Mouse (Mus musculus) large intestine, adult 2 months (tissue): ENCODE results near the gene Acot12. TPM values are rescaled to one million over a fixed set of nuclear protein-coding genes. Genes with fewer than 3 reads are reported as not detected.

Experiments used
- DNase-seq: peaks from one replicate; pipeline ENCODE4 v3.0.0-alpha.2; 2012; ENCODE audit warnings: low read depth, low spot score
- WGBS: fragments of 180-500 bp; shearing (Covaris S2); methylation state at CpG from one replicate; pipeline ENCODE4 v1.1.7; 2018; 5-methylcytosine and 5-hydroxymethylcytosine counted together
- polyA plus RNA-seq: library from polyadenylated mRNA; depleted of rRNA; stranded (reverse); fragments of >200 nt; gene quantifications from 2 replicates; pipeline ENCODE4 v1.2.3, GENCODE M21; 2012; rRNA removed

The Acot12 gene
- 3.0 and 23.0 TPM in 2 replicates for polyA plus RNA-seq

DNA sequence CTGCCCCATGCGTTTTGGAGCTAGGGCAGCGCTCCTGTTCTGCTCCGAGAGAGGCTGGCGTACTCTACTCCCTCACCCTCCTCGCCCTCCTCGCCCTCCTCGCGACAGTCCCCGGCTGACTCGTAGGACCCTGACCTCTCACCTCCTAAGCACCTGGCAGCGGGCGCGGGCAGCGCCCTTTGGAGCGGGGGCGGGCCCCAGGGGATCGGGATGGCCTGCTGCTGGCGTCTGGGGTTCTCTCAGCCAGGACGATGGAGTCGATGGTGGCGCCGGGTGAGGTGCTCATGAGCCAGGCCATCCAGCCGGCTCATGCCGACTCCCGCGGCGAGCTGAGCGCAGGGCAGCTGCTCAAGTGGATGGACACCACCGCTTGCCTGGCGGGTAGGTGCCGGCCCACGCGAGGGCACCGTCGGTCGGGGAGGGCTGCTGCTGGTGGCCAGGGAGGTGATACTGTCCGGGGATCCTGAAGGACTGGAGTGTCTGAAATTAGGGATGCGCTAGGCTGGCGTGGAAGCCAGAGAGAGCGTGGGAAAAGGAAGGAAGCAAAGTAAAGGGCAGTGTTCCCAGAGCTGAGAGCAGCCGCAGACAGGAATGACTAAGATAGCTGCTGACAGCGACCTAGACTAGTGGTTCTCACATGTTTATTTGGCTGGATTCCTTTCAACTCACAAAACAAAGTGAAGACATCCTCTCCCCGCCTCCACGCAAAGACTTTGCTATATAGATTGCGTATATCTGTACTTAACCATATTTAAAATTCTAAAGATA is at the start of gene Acot12:
TSS of gene Acot12 (plus strand) at position 233 of the 768 bp plus-strand sequence.
- 9% methylated on average over 45 of the region's 45 CpGs for WGBS
- DNase-seq = no peak

DNA sequence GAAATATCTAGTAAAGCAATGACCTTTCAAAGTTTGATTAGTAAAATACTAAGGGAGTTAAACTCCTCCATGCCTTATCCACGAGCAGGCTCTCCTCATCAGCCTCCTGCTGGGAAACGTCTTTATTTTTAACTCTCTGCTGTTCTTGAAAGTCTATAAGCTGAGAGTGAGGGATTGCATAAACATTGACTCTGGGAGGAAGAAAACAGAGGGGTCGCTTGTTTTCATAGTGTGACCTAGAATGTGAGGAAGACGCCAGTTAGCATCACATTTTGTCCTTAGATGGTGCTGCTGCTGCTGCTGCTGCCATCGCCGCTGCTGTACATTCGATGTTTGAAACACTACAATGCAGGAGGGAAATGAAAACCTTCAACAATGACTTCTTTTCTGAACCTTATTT is 47.7 kb upstream of the Acot12 start:
- WGBS = 74% methylated on average over 7 of the region's 7 CpGs
- no peak for DNase-seq

DNA sequence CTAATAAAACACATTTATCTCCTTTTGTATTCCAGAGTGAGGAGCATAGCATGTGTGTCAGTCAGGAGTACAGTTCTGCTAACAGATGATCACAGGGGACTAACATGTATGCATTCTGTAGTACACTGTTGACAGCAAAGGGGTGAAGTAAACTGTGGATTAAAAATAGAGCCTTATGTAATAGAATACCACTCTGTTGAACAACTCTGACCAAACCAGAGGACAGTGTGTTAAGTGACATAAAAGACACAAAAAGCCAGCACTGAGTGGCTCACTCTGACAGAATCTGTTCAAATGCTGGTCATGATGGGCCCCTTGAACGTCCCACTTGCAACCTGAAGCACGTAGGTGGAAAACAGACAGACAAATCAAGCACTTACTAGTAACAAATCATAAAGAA is 45.9 kb upstream of the Acot12 start:
- 90% methylated on average over 2 of the region's 2 CpGs for WGBS
- no peak for DNase-seq

DNA sequence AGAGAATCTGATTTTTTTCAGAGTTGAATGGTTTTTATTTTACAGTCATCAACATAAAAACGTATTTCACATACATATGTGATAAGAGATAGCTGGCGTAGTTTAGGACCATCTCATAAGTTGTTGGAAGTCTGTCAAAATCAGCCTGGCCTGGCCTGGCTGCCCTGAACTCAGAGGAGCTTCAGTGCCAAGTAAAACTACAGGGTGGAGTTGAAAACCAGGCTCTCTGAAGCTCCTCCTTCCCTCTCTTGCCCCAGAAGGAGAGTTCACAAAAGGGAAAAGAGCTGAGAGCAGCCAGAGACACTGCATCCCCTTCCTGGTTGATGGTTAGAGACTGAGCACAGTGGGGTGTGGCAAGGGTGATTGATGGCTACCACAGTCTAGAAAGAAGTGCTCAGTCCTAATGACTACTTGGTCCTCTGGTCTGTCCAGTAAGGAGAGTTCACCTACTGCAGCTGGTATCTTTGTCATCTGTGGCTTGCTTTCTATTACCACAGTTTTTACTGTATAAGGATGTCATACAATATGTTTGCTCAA is 45.1 kb upstream of the Acot12 start:
- WGBS = 31% methylated on average over 2 of the region's 2 CpGs
- DNase-seq = no peak

DNA sequence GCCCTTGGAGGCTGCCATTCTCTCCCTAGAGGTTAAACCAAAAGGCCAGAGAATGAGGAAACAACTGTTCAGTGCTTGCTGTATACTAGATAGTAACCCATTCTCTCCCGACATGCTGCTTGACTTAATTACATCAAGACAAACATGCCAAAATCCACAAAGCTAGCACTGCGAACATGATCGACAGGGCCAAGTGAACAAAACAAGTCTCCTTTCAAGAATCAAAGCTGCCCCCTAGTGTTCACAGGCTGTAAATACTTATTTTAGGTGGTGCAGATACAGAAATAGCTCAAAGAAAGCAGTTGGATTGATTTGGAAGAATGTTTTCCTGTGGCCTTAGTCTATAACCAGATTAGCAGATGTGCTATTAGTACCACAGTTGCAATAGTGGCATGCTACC is 44.3 kb upstream of the Acot12 start:
- WGBS = 30% methylated on average over 3 of the region's 3 CpGs
- DNase-seq = no peak

DNA sequence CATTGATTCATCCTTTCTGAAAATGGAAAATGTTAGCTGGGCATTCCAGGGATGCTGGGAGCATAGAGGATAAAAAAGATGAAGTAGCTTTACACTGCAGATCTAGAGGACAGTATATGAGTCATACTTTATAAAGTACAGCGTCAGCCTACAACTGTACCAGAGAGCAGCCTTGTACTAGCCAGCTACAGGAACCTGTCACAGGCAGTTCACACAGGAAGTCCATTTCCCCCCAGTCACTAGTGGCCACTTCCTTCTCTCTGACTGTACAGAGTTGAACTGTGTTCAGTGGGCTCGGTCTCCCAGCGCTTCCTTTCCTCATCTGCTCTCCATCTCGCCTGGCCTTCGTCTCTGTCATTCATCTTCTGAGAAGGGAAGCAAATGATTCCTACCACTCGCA is 39.0 kb upstream of the Acot12 start:
- 64% methylated on average over 6 of the region's 6 CpGs for WGBS
- DNase-seq = no peak

DNA sequence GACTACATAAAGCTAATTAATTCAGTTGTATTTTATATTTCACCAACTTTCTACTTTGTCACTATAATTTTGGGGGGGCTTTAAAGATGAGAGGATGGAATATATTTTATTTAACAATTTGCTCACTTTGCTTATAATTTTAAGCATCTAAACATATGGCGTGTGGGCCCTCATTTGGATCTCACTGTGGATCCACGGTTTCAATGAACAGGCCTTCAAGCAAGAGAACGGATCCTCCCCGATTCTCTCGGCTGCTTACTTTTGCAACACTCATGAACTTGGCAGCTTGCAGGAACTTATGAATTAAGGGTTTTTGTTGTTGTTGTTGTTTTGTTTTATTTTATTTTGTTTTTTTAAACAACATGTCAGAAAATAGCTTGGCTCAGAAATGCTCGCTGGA is 21.8 kb upstream of the Acot12 start:
- DNase-seq = no peak
- 91% methylated on average over 6 of the region's 6 CpGs for WGBS

DNA sequence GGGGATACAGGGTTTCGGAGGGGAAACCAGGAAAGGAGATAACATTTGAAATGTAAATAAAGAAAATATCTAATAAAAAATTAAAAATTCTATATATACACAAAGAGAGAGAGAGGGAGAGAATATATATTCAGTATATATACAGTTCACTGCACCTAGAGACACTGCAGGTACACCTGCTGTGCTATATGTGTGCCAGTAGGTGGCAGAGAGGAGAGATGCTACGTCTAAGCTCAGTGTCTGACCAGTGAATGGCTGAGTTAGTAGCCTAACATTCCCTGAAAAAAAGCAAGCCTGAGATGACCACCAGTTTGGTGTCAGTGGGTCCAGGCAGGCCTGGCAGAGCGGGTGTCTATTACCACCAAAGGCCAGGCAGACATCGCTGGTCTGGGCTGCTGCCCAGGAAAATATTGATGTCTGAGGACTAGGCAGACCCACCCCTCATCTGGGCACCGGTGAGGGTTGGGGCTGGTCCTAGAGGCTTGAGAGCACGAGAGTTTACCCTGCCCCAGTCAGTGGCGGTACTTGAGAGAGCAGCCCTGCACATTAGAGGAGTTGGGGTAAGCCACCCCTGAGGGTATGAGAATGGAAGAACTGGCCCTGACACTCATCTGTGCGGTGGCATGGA is 18.1 kb upstream of the Acot12 start:
- WGBS = 74% methylated on average over 8 of the region's 8 CpGs
- no peak for DNase-seq

DNA sequence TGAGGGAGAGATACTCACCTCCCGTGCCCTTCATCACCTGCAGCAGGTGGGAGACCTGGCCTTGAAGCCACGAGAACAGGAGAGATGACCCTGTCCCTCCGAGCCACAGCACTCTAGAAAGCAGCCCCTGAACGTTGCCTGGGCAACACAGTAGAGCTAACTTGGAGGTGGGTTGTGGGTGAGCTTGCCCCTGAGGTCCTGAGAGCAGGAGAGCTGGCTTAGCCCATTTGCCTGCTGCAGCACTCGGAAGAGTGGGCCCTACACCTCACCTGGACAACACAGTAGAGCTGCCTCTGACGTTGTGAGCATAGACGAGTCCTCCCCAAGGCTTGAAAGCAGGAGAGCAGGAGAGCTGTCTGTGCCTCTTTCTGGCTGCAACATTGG is 17.6 kb upstream of the Acot12 start:
- DNase-seq = no peak
- WGBS = 80% methylated on average over 7 of the region's 7 CpGs

DNA sequence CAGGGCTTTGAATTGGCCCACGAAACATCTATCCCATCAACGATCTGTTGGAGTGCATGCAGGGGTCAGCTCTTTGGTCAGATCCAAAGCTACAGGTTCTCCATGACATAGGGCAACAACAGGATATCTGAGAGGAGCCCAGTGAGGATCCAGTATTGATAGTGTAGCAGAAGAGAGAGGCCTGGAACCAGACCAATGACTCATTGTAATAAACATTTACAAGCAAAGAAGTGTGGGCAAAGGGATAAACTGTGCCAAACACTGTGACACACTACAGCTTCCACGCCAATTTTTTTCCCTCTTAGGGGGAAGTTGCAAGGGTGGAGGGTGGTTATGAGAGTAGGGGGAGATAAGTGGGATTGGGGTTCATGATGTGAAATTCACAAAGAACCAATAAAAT is 17.1 kb upstream of the Acot12 start:
- WGBS = 42% methylated on average over 3 of the region's 3 CpGs
- DNase-seq = no peak

DNA sequence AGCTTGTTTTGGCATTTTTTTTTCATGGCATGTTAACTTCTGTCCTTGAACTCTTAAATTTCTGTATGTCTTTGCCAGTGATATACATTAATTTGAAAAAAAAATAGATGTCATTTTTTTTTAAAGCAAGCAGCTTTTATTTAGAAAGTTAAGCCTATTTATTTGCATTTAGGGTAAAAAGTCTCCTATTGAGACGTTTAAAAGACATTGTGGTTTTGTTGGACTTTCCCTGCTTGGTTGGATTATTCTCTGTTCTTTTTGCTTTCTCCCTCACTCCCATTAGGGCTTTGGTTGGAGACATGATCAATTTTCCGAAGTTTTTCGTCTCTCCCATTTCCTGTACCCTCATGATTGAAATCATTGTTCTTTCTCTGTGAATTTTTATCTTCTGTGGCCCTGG is 16.2 kb upstream of the Acot12 start:
- 76% methylated on average over 3 of the region's 3 CpGs for WGBS

DNA sequence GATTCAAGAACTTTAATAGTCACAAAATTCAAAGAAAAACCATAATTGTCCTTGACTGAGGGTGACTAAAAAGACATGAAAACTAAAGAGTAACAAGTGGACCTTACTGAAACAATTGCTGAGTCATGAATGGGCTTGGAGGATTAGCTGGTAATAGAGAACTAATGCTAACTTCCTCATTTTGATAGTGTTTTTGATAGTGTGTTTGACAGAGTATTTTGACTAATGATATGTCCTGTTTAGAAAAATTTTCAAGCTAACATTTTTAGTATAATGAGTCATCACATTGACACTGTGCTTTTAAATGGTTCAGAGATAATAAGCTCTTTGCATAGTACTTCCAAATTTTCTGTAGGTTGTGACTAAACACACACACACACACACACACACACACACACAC is 13.4 kb upstream of the Acot12 start:
- no peak for DNase-seq

More for the DNA sequence above, 16.2 kb upstream of the Acot12 start:
- DNase-seq = no peak

DNA sequence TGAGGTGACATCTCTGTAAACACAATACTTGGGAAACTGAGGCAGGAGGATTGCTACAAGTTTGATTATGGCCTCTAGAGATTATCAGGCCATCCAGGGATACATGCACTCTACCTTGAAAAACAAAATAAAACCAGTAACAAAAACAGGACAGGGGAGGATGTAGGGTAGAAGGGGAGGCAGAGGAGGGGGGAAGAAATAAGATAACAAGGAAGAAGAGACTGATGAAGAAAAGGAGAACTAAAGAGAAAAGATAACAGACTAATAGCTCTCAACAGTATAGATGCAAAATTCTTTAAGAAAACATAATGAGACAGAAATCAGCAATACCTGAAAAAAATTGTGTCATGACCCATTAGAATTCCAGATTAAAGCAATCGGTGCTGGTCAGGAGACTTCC is 4.1 kb upstream of the Acot12 start:
- WGBS = 86% methylated on average over 1 of the region's 1 CpGs
- no peak for DNase-seq

DNA sequence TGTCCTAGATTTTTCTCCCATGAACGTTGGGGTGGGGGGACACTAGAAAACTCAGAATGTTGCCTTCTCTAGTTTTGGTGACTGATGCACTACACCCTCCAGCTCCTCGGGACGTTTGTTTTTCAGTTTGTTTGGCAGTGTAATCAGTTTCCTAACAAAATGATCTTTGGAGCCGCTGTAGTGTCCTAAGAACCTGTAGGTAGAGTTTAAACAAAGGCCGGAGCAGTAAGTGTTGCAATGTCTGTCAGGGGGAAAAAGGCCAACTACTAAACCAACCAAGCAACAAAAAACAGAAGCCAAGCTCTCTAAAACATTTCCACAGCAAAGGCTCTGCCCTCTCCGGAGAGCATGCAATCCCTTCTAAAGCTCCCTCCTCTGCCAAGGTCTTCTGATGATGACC is 461 bp upstream of the Acot12 start:
- WGBS = 31% methylated on average over 6 of the region's 6 CpGs
- no peak for DNase-seq

DNA sequence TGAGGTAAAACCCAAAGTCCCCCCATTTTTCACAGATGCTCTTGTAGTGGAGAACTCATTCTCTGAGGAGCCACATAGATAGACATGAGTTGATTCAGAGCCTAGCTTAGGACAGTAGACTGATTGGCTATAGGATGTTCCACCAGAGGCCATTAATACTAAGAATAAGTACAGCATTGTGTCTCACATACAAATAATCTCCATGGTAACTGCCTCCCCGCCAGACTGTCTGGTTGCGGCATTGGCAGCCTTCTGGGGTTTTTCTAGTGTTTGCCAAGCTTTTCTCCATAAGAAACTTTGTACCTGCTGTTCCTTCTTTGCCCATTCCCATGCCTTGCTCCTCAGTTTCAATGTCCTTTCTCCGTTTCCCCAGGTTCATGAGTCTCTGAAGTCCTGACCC is 1.9 kb downstream of the Acot12 start:
- 92% methylated on average over 3 of the region's 3 CpGs for WGBS
- DNase-seq = no peak

DNA sequence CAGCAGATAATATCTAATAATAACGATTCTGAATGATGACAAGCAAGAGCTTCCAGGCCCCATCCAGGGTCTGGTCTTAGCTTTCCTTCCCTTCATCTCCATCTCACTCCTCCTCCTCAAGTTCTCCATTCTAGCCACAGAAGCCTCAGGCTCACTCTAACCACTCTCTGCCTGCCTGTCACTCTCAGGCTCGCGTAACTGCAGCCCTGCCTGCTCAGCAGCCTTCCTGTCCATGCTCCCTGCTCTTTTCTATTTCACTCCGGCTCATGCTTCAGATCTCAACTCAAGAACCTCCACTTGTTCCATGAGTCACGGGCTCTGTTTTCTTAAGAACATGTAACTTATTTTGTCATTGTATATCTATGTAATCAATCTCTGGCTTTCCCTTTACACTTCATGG is 5.2 kb downstream of the Acot12 start:
- WGBS = 83% methylated on average over 5 of the region's 5 CpGs
- no peak for DNase-seq

DNA sequence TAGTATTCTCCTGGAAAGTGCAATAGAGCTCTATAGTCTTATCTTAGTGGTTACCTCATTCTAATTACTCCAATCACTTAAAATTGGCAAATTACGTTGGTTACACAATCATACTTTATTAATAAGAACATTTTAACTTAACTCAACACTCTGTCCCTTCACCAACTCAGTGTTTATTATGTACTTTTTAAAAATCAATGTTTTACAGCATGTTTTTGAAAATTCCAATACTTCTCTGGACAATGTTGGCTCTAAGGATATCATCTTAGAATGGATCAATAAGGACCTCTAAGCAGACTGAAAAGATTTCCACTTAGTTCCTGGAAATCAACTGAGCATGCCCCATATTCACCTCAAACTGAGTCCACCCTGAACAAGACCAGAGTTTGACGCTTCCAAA is 7.1 kb downstream of the Acot12 start:
- 87% methylated on average over 2 of the region's 2 CpGs for WGBS

DNA sequence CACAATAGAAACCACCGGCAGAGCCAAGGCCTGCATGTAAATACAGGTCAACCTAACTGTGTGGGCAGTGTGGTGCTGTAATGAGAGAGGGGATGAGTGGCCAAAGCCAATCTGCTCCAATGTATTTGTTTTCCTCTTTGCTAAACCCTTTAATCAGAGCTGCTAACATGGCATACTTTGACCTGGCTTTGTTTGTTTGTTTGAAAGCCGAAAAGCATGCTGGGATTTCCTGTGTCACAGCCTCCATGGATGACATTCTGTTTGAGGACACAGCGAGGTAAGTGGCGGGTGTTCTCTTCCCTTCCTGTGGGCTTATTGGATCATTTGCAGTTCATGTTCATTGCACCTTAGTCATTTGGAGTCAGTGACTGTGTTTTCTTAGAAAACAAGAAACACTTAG is 8.7 kb downstream of the Acot12 start:
- no peak for DNase-seq
- 77% methylated on average over 4 of the region's 4 CpGs for WGBS

More for the DNA sequence above, 7.1 kb downstream of the Acot12 start:
- no peak for DNase-seq

DNA sequence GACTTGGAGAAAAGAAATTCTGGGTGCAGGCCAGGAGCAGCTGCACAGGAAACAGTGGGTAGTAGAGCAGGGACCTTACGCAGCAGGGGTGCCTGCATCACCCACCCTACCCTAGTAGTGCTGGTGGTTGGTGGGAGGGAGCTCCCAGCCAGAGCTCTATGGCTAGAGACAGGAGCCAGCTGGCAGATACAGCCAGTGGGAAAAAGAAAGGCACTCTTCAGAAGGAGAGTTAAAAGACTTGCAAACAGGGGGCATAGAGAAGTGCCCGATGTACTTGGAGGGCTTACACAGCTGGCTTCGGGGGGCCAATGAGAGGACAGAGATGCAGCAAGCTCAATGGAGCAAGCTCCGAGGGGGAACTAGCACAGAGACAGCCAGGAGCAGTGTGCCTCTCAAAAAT is 12.4 kb downstream of the Acot12 start:
- DNase-seq = no peak
- 61% methylated on average over 4 of the region's 4 CpGs for WGBS

DNA sequence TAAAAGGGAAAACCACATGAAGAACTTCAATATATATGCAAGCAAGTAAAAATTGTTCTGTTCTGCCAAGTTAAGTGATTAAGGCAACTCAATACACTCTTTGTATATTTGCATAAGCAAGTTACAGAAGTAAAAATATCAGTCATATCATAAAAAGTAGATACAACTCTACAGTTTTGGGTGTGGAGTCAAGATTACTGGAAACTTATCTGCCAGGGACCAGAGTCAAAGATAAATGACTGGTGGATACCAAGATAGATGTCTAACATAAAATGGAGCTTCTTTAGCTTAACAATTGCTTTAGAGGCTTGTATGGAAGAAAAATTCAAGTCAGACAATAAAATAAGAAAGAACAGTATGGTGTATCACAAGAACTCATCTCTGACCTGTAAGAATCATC is 13.4 kb downstream of the Acot12 start:
- DNase-seq = no peak

DNA sequence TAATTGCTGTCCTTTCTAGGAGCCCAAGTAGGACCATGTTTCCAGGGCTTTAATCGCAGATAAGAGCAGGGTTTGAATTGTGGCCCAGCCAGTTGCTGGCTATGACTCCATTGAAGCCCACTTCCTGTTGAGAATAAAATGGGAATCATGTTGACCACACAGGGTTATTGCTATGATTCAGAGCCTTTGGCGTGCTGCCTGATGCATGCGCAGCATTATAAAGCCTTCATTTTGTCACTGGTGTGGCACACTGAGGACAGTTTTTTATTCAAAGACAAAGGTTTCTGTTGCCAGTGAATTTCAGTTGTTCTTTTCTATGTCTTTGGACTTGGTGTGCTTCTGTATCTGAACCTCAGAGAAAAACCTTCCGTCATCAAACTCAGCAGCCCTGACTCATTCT is 14.9 kb downstream of the Acot12 start:
- WGBS = 67% methylated on average over 4 of the region's 4 CpGs
- DNase-seq = no peak
